Mouse (Mus musculus): ENCODE results near the gene Klf15.
A peak's percentile ranks its signal among the peaks of the same experiment; 100 is the strongest.

The Klf15 gene

GRCm38 (mm10) chr6:90462181-90462706, at the start of gene Klf15:
Gene Klf15, plus strand, starts transcription at chr6:90462576.
- DNase-seq (ENCODE audit: low read depth): no peak

DNA sequence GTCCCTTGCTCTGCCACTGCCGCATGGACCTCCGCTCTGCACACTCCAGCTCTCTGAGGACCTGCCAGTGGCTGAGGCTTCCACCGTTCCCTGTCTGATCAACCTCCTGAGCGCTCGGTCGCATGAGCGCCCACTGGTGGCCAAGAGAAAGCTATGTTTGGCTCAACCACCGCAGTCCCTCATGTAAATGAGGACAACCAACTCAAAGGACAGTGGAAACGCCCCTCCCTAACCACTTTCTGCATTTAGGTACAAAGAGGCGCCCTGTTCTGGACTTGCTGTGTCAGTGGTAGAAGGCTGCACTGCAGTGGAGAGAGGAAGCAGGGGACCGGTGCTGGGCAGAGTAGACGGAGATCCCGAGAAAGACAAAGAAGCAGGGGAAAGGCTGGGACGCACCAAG, 39.8 kb upstream of the Klf15 start:
- peak; percentile 74 for DNase-seq (ENCODE audit: low read depth)

GRCm38 (mm10) chr6:90425361-90425760, 37.0 kb upstream of the Klf15 start:
- no peak for DNase-seq (ENCODE audit: low read depth)

- DNase-seq (ENCODE audit: low read depth): no peak
Observed at GRCm38 (mm10) chr6:90426003-90426402, 36.4 kb upstream of the Klf15 start.

DNA sequence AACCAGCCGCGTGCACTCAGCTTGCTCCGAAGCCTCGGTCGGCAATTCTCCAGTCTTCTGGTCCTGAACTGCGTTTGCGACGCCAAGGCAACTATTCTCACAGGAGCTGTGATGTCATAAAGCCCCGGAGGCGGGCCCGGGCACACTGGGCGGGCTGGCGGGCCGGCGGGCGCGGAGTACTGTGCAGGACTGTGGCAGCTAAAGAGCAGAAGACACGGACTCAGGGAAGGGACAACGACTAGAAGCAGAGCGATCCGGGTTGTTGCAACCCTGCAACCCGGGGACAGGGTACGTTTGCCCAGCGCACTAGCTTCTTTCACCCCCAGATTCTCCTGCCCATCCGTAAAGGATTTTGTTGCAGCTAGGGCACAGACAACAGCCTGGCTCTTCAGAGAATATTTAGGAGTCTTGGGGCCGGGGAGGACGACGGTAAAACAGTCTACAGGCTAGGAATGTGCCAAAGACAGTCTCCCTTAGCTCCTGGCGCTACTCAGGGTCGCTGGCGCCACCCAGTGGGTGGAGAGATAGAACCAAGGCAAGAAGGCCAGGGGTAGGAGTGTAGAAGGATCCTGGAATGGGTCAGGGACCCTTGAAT, 33.9 kb upstream of the Klf15 start, which contains the start of gene Cfap100:
Gene Cfap100 (minus strand): TSS at position 418 of the 595 bp plus-strand sequence.
- peak; percentile 12 for DNase-seq (ENCODE audit: low read depth)

DNA sequence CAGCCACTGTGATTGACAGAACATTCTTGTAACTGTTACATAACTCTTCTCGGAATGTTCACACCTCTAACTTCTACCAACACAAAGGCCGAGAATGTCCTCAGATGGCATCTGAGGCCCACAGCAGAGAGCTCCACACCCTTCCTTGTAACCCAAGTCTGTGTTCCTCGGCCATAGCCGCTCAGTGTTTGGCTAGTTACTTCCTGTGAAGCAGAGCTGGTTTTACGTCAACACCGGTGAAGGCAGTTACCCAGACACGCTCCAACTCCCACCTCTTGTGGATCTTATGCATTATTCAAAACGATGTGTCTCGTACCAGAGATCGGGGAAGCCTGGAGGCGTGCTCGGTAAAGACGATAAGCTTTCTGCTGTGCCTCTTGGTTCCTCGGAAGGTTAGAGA, 32.5 kb upstream of the Klf15 start:
- DNase-seq (ENCODE audit: low read depth): no peak

DNA sequence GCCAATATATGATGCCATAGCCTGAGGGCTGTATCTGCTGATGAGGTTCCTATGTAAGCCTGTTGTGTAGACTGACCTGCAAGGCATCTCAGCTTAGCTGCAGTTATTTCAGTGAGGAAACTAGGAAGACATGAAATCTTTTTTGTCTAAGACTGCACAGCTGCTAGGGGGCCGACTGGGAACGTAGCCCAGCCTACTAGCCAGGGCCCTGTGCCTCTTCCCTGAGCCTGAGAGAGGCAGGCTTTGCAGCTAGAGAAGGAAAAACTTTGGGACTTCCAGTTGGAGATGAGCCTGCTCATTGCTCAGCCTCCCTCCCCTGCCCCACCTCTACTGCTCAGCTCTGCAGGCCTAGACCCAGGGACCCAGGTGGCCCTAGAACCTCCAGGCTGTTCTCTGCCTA, 30.9 kb upstream of the Klf15 start:
- no peak for DNase-seq (ENCODE audit: low read depth)

- DNase-seq (ENCODE audit: low read depth): no peak
Observed at GRCm38 (mm10) chr6:90434687-90435086, 27.7 kb upstream of the Klf15 start.

DNA sequence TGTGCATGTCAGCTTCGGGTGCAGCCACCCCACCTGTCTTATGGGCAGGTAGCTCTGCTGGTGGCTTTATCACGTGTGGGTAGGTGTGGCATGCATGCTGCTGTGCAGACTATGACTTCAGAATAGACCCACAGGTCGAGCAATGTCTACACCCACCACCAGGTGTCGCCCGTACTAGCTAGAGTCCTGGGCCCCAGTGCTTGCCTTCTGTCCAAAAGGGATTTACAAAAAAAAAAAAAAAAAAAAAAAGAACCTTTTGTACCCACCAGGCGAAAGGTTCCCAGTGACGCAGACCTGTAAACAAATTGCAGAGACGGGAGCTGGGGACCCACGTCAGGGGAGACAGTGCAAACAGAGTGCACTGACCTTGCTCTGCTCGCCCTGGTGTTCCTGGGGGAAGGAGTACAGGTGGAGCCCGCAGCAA, 27.2 kb upstream of the Klf15 start:
- peak; percentile 48 for DNase-seq (ENCODE audit: low read depth)

DNA sequence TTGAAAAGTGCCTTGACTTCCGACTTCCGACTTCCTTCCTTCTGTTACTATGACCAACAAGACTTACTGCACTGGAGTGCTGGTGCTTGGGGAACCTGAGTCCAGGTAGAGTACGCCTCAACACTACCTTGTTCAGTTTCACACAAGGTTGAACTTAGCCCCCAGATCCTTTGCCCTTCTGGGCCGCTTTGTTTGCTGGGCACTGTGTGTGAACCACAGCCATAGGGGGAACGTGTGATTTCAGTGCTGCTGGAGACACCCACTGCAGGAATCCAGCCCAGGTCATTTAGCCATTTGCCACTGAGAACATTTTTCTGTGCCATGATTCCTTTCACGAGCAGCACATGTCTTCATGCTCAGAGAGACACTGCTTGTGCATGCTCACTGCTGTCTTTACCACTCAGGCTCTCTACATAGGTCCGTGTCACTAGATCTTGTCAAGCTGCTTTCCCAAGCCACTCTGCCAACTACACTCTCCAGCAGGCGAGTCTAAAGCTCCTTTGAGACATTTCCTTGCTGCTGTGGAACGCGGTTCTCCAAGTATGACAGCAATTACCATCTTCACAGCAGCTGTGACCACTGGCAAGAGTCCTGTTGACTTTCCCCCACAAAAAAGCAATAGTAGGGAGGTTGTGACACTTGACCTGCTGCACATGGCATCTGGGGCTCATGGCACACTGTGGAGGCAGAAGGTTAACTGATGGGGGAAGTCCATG, 26.0 kb upstream of the Klf15 start:
- DNase-seq (ENCODE audit: low read depth): no peak

- no peak for DNase-seq (ENCODE audit: low read depth)
Observed at GRCm38 (mm10) chr6:90437041-90437440, 25.3 kb upstream of the Klf15 start.

- no peak for DNase-seq (ENCODE audit: low read depth)
Observed at GRCm38 (mm10) chr6:90446883-90447282, 15.5 kb upstream of the Klf15 start.

GRCm38 (mm10) chr6:90450179-90450578, 12.2 kb upstream of the Klf15 start:
- DNase-seq (ENCODE audit: low read depth): peak; percentile 24

DNA sequence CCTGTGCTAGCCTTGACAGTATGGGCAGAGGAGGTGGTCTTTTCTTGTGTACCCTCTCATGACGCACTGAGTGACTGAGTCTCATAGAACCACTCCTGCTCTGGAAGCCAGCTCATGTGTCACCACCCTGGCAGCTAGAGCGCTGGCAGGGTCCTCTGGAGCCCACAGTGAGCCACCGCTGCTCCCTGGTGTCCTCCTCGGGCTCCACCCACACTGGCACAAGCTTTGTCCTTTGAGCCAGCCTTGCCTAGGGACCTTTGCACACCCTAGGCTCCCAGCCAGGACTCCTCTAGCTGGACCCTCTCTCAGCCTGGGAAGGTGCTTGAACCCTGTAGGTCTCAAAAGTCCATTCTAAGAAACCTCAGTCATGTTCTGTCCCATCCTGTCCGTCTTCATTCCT, 11.7 kb upstream of the Klf15 start:
- DNase-seq (ENCODE audit: low read depth): no peak

- no peak for DNase-seq (ENCODE audit: low read depth)
Observed at GRCm38 (mm10) chr6:90451512-90451911, 10.9 kb upstream of the Klf15 start.

DNA sequence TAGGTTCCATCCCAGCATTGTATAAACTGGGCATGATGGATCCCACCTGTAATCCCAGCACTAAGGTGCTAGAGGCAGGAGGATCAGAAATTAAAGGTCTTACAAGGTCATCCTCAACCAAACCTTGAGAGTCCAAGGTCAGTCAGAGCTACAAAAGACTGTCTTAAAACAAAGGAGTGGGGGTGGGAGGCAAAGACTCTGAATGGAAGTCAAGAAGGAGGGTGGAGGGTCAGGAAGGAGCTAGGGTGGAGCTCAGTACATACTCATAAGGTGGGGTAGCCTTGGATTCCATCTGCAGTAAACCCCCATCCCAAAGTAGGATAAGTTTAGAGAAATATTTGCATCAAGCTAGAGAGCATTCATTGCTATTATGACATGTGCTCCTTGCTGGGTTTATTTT, 9.8 kb upstream of the Klf15 start:
- no peak for DNase-seq (ENCODE audit: low read depth)

- DNase-seq (ENCODE audit: low read depth): no peak
Observed at GRCm38 (mm10) chr6:90453751-90454150, 8.6 kb upstream of the Klf15 start.

DNA sequence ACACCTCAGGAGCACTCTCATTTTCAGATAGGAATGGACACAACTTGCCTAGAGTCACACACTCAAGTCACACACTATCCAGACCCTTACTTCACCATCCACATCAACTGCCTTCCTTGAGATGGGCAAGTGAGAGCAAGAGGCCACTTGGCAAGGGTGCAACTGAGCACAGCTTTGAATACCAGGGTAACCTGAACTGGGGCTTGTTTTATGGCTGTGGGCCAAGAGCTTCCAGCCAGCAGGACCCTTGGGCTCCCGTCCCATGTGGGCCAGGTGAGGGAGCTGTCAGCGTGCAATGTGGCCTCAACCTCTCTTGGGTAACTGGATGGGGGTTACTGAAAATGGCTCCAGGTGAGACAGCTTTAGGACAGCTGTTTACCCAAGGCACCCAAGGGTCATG, 5.0 kb upstream of the Klf15 start:
- DNase-seq (ENCODE audit: low read depth): no peak

- no peak for DNase-seq (ENCODE audit: low read depth)
Observed at GRCm38 (mm10) chr6:90461181-90461580, 1.2 kb upstream of the Klf15 start.

DNA sequence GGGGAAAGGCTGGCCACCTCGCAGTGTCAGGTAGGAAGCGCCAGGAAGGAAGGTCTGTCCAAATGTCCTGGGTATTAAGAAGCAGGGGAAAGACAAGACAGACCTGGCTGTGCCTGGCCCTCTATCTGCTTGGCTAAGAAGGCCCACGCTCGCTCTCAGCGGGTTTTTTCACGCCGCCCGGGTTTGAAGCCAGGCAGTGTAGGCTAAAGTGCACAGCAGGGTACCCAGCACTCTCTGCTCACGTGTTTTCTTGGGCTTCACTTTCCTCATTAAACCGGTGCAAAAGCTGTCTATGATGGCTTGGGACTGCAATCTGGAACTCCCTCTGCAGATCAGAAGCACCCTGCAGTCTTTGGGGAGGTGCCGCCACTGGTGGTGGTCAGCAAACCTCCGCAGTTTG, 605 bp upstream of the Klf15 start:
- no peak for DNase-seq (ENCODE audit: low read depth)

GRCm38 (mm10) chr6:90462841-90463227, 458 bp downstream of the Klf15 start:
- DNase-seq (ENCODE audit: low read depth): no peak

GRCm38 (mm10) chr6:90463228-90463862, 969 bp downstream of the Klf15 start:
- DNase-seq (ENCODE audit: low read depth): no peak

DNA sequence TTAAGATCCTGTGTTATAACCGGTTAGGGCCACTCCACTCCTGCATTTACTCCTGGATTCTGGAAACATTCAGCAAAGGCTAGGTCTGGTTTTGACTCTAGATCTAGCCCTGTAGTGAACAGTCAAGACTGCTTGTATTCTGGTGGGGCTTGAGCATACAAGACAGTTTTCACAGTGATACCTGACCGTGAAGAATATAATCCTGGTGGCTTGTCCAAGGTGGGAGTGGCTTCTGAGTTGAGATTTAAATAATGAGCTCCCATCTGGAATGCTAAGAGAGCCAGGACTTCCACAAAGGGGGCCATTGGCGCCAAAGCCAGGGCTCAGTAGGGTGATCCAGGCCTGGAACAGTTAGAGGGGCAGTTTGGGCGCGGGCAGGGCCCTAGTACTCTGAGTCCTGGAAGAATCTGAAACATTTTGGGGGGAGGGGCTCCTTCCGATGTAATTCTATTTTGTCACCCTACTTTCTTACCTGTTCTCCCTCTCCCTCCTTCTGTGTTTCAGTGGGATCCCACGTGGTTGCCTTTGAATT, 1.6 kb downstream of the Klf15 start:
- DNase-seq (ENCODE audit: low read depth): no peak
